Mouse (Mus musculus): ENCODE data around the gene Pkp4. TPM values are rescaled to one million over a fixed set of nuclear protein-coding genes. Genes with fewer than 3 reads are reported as not detected.

Pkp4 gene
- total and polyA plus RNA-seq, 2 experiments from 2014 or later, result 20.1 to 97.6 TPM

DNA sequence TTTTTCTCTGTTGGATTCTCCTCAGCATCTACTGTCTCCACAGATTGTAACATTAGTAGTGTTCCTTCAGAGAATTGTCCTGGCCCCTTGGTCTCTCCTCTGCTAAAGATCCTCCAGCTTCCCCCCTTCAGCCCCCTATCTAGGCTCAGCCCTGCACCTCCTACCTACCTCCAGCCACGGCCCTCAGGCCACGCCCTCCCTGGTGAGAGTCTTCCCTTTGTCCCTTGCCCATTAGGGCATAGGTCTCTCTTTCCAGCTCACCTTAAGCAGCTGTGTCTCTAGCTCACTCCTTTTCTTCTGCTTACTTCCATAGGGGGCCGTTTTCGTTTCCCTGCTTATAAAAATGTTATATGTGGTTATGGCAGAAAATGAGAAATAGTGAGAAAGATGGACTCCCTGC, 22.9 kb downstream of the Pkp4 start:
- Histone ChIP-seq H3K27ac (ENCODE audit: low read depth, low read length) (no peak overlapping the region), H3K4me3 (ENCODE audit: low read depth, low read length) (no peak overlapping the region), H3K36me3 (ENCODE audit: insufficient read depth) (peaks cover 4% of the 10 kb centered on the region), H3K9me3 (ENCODE audit: low read length) (no peaks in the 10 kb centered on the region), H3K27me3 (ENCODE audit: insufficient read depth, low read length) (no peaks in the 10 kb centered on the region), H3K9ac (no peak overlapping the region), H3K4me1 (ENCODE audit: insufficient read depth) (0 out of 2 replicates have a peak, but pooled peaks cover 4% of the 10 kb centered on the region), H3K4me2 (ENCODE audit: low read depth) (no peak overlapping the region)
- no peak for TF ChIP-seq CTCF (IDR thresholded peaks at IDR 0.05; ENCODE audit: low read depth)
- WGBS, result 88% methylated on average over 4 of the region's 4 CpGs
- ATAC-seq, result no peak
- DNase-seq, result no peak

DNA sequence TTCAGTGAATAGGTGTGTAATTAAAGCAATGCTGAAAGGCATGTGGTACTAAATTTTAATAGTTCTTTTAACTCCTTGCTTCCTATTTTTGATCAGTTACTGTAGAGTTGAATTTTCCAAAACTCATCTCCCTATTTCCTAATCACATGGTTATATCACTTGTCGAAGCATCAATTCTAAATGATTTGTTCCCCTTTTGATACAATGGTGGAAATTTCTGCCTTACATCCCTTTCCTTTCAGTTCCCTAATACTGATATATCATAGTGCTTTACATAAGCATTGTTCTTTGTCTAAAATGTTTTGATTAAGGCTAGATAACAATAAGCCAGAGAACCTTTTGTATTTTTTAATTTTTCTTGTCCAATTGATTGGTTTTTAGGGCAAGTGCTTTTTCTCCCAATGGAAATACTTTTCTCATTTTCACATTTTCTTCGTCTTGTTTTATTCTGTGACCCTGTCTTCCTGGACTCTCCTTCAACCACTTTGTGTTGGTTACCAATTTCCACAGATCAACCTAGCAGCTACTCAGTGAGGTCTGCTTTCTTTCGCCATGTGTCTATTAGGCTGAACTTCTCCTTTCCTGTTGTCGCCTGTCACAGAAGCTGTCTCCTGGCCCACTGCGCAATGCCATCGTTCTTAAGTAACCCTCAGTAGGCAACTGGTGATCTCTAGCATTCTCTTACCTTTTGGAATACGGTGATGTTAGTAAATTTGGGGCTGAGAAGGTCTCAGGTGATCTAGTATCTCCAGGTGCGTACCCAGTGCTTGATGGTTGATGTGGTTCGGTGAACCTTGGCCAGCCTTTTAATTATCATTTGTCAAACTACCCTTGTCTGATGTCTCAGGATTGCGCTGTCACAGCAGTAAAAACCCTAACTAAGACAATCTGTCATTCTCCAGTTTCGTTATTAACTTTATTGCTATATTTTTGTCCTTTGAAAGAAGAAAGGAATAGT, 23.7 kb downstream of the Pkp4 start:
- 96% methylated on average over 11 of the region's 11 CpGs for WGBS

DNA sequence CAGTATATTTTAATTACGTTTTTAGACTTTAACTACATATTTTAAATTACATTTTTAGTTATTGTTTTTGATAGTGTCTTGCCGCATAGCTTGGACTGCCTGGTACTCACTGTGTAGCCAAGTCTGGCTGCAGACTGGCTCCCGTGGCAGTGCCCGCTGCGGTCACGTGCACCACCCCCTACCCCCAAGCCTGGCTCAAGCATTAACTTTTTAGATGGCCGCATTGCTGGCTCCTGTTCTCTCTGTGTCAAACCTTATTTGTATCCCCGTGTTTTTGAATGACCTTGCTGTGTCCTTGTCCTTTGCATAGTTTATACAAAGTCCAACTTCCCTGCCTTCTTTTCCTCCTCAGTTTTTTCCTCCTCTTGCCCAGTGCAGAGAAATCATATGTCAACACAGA, 25.5 kb downstream of the Pkp4 start:
- H3K9me3 ChIP-seq (ENCODE audit: low read length), result no peaks in the 10 kb centered on the region
- no peak overlapping the region for H3K9ac ChIP-seq
- DNase-seq, result no peak
- WGBS, result 95% methylated on average over 8 of the region's 8 CpGs
- no peaks in the 10 kb centered on the region for H3K4me1 ChIP-seq (ENCODE audit: insufficient read depth)
- no peak overlapping the region for H3K4me2 ChIP-seq (ENCODE audit: low read depth)
- no peak overlapping the region for H3K27ac ChIP-seq (ENCODE audit: low read depth, low read length)
- H3K27me3 ChIP-seq (ENCODE audit: insufficient read depth, low read length), result no peaks in the 10 kb centered on the region
- no peak for ATAC-seq
- H3K36me3 ChIP-seq (ENCODE audit: insufficient read depth), result peaks cover 4% of the 10 kb centered on the region
- TF ChIP-seq CTCF (IDR thresholded peaks at IDR 0.05; ENCODE audit: low read depth), result no peak
- H3K4me3 ChIP-seq (ENCODE audit: low read depth, low read length), result no peak overlapping the region

More for the DNA sequence above, 23.7 kb downstream of the Pkp4 start:
- Histone ChIP-seq H3K9me3 (ENCODE audit: low read length) (no peaks in the 10 kb centered on the region), H3K4me3 (ENCODE audit: low read depth, low read length) (no peak overlapping the region), H3K36me3 (ENCODE audit: insufficient read depth) (peaks cover 4% of the 10 kb centered on the region), H3K4me1 (ENCODE audit: insufficient read depth) (no peaks in the 10 kb centered on the region), H3K27ac (ENCODE audit: low read depth, low read length) (no peak overlapping the region), H3K4me2 (ENCODE audit: low read depth) (no peak overlapping the region), H3K9ac (no peak overlapping the region), H3K27me3 (ENCODE audit: insufficient read depth, low read length) (no peaks in the 10 kb centered on the region)
- no peak for TF ChIP-seq CTCF (IDR thresholded peaks at IDR 0.05; ENCODE audit: low read depth)
- ATAC-seq (no peak), DNase-seq (no peak)

DNA sequence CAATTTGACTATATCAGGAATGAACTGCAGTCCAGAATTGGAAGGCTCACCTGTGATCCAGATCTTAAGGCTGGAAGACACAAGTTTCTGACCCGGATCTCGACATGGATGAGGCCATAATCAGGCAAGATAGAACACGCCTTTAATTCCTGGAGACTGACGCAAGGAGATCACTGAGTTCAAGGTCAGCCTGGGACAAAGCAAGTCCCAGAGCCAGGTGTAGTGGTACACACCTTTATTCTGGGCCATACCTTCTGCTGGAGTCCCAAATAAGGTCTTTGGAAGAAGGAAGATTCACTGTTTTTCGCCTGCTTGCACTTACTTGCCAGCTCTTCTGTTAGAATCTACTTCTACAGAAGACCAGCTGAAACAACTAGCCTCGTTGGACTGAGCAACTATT, 26.3 kb downstream of the Pkp4 start:
- 95% methylated on average over 6 of the region's 6 CpGs for whole genome bisulfite sequencing
- no peak for DNase-seq
- no peaks in the 10 kb centered on the region for H3K9me3 ChIP-seq (ENCODE audit: low read length)
- peaks cover 4% of the 10 kb centered on the region for H3K36me3 ChIP-seq (ENCODE audit: insufficient read depth)
- H3K4me1 ChIP-seq (ENCODE audit: insufficient read depth), result no peaks in the 10 kb centered on the region
- TF ChIP-seq CTCF (IDR thresholded peaks at IDR 0.05; ENCODE audit: low read depth), result no peak
- H3K27ac ChIP-seq (ENCODE audit: low read depth, low read length), result no peak overlapping the region
- no peak overlapping the region for H3K9ac ChIP-seq
- no peaks in the 10 kb centered on the region for H3K27me3 ChIP-seq (ENCODE audit: insufficient read depth, low read length)
- ATAC-seq, result no peak
- no peak overlapping the region for H3K4me2 ChIP-seq (ENCODE audit: low read depth)
- no peak overlapping the region for H3K4me3 ChIP-seq (ENCODE audit: low read depth, low read length)

DNA sequence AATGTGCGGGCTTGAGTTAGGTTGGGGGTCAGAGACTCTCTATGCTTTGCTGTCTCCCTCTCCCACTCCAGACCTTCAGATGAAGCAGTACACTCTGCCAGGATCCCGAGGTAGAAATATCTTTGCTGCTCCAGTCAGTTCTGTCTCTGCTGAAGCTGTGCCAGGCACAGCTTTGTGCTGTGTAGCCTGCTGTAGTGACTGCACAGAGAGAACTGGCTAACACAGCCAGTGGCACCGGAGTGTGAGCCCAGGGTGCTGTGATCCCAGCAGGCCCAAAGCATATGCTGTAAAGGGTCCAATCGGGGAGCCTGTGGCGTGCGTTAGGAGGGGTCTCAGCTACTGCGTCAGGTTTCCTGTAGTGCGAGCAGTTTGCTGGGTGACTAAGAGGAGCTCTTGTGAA, 27.7 kb downstream of the Pkp4 start:
- Histone ChIP-seq H3K27ac (ENCODE audit: low read depth, low read length) (no peak overlapping the region), H3K27me3 (ENCODE audit: insufficient read depth, low read length) (no peaks in the 10 kb centered on the region), H3K36me3 (ENCODE audit: insufficient read depth) (peaks cover 4% of the 10 kb centered on the region), H3K4me2 (ENCODE audit: low read depth) (no peak overlapping the region), H3K4me3 (ENCODE audit: low read depth, low read length) (no peak overlapping the region), H3K9ac (no peak overlapping the region), H3K9me3 (ENCODE audit: low read length) (no peaks in the 10 kb centered on the region), H3K4me1 (ENCODE audit: insufficient read depth) (no peaks in the 10 kb centered on the region)
- peak; percentile 42; the same call in 1 of the 2 replicates for ATAC-seq
- no peak for DNase-seq
- TF ChIP-seq CTCF (IDR thresholded peaks at IDR 0.05; ENCODE audit: low read depth), result no peak
- WGBS, result 78% methylated on average over 8 of the region's 8 CpGs

DNA sequence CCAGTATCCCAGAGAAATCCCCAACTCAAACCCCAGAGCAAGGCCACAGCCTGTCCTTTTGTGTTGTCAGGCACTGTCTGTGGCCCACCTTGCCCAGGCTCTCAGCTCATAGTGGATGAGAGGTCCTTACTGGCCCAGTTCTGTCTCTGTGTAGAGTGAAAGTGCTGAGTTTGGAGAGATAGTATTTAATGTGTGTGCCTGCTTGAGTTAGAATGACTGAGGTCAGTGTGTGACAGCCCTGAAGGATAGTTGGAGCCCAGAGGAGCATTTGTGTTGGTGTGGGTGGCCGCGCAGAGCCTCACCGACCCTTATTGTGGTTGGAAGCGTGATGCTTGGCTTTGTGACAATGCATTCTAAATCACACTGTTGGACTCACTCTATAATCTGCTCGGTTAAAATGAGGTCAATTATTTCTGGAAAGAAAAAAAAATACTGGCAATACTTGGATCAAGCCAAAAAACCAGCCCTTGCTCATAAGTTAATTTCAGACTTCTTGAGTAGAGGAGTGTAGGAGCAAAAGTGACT, 29.1 kb downstream of the Pkp4 start:
- ATAC-seq (no peak), DNase-seq (no peak)
- Histone ChIP-seq H3K4me1 (ENCODE audit: insufficient read depth) (no peaks in the 10 kb centered on the region), H3K4me3 (ENCODE audit: low read depth, low read length) (no peak overlapping the region), H3K36me3 (ENCODE audit: insufficient read depth) (peaks cover 4% of the 10 kb centered on the region), H3K9ac (no peak overlapping the region), H3K27ac (ENCODE audit: low read depth, low read length) (no peak overlapping the region), H3K9me3 (ENCODE audit: low read length) (no peaks in the 10 kb centered on the region), H3K27me3 (ENCODE audit: insufficient read depth, low read length) (no peaks in the 10 kb centered on the region), H3K4me2 (ENCODE audit: low read depth) (no peak overlapping the region)
- TF ChIP-seq CTCF (IDR thresholded peaks at IDR 0.05; ENCODE audit: low read depth), result no peak
- 59% methylated on average over 5 of the region's 5 CpGs for WGBS

DNA sequence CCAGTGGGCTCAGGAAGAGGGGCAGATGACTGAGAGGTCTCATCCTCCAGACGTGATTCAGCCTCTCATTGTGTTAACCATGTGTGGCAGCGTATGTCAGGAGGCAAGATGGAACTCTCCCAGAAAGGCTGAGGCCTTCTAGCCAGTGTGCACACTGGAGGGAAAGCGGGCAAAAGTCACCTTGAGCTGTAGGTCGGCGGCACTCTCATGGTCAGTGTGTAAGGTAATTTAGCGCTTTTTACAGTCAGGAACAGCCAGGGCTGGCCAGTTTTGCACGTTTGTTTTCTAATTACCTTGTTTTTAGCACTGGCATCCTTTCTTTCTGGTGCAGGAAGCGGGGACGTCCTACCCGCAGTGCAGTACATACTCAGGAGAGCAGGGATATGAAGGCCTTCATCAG, 29.5 kb downstream of the Pkp4 start:
- TF ChIP-seq CTCF (IDR thresholded peaks at IDR 0.05; ENCODE audit: low read depth), result no peak
- H3K4me1 ChIP-seq (ENCODE audit: insufficient read depth), result no peaks in the 10 kb centered on the region
- ATAC-seq, result no peak
- H3K9me3 ChIP-seq (ENCODE audit: low read length), result no peaks in the 10 kb centered on the region
- no peak overlapping the region for H3K4me2 ChIP-seq (ENCODE audit: low read depth)
- no peak for DNase-seq
- H3K9ac ChIP-seq, result no peak overlapping the region
- peaks cover 4% of the 10 kb centered on the region for H3K36me3 ChIP-seq (ENCODE audit: insufficient read depth)
- H3K27me3 ChIP-seq (ENCODE audit: insufficient read depth, low read length), result no peaks in the 10 kb centered on the region
- H3K27ac ChIP-seq (ENCODE audit: low read depth, low read length), result no peak overlapping the region
- no peak overlapping the region for H3K4me3 ChIP-seq (ENCODE audit: low read depth, low read length)
- WGBS, result 87% methylated on average over 10 of the region's 10 CpGs
